ENCODE assay signal across 8 mouse cellular contexts in genomic region chr11:115832523-115832922, GRCm38 (mm10). TPM values are rescaled to one million over a fixed set of nuclear protein-coding genes. Genes with fewer than 3 reads are reported as not detected.
DNase-seq lines count a peak whose midpoint lies in the region; ATAC-seq and TF ChIP-seq lines count a peak whose summit lies in the region.

No protein-coding gene starts in this region.

- peaks cover 69% of the 10 kb centered on the region for H3K27me3 ChIP-seq in embryonic facial prominence, embryonic 10.5 days (replicated peaks; ENCODE audit: low read depth, poor library complexity, severe bottlenecking)
- H3K27me3 ChIP-seq in intestine, postnatal 0 days (replicated peaks; ENCODE audit: control insufficient read depth, insufficient read depth, low read length): no peaks in the 10 kb centered on the region
- peaks cover 7% of the 10 kb centered on the region; the same call in 1 of the 2 replicates for H3K27me3 ChIP-seq in liver, embryonic 15.5 days
- 0 out of 2 replicates have a peak, but pooled peaks cover 5% of the 10 kb centered on the region for H3K27me3 ChIP-seq in forebrain, embryonic 14.5 days (replicated peaks; ENCODE audit: control insufficient read depth, insufficient read depth, low read length)

- intact Hi-C loops in left cerebral cortex, adult 2 months (cut with DNase I): no loop called here

- no peak overlapping the region for H3K9ac ChIP-seq in intestine, postnatal 0 days (ENCODE audit: low read depth, low read length)
- H3K9ac ChIP-seq in liver, embryonic 15.5 days: no peak overlapping the region
- no peak overlapping the region for H3K9ac ChIP-seq in forebrain, embryonic 14.5 days (ENCODE audit: low read length)

- peaks cover 89% of the 10 kb centered on the region for H3K4me1 ChIP-seq in embryonic facial prominence, embryonic 10.5 days
- peaks cover 14% of the 10 kb centered on the region for H3K4me1 ChIP-seq in intestine, postnatal 0 days (replicated peaks; ENCODE audit: control insufficient read depth, insufficient read depth, low read length)
- peaks cover 65% of the 10 kb centered on the region for H3K4me1 ChIP-seq in liver, embryonic 15.5 days (replicated peaks)
- no peaks in the 10 kb centered on the region for H3K4me1 ChIP-seq in forebrain, embryonic 14.5 days (ENCODE audit: control insufficient read depth, insufficient read depth, low read length)

- DNase-seq in NIH3T3 (ENCODE audit: low read depth): peak; percentile 32
- DNase-seq in embryonic facial prominence, embryonic 10.5 days (ENCODE audit: low spot score): peak; percentile 64
- no peak for DNase-seq in left cerebral cortex, adult 2 months (ENCODE audit: extremely low spot score in 1 of 2, low spot score in 2 of 2)
- DNase-seq in left cerebral cortex, adult 8-10 months (ENCODE audit: low spot score in 2 of 2): no peak
- no peak for DNase-seq in layer of hippocampus, postnatal 10 days (ENCODE audit: low spot score in 2 of 2)
- DNase-seq in forebrain, embryonic 14.5 days (ENCODE audit: low spot score): no peak

- peak overlapping the region; percentile 26 for H3K4me3 ChIP-seq in embryonic facial prominence, embryonic 10.5 days
- H3K4me3 ChIP-seq in intestine, postnatal 0 days (ENCODE audit: low read depth, low read length): no peak overlapping the region
- H3K4me3 ChIP-seq in liver, embryonic 15.5 days (replicated peaks): peak overlapping the region; percentile 22; the same call in 1 of the 2 replicates
- H3K4me3 ChIP-seq in left cerebral cortex, adult 2 months: no peak overlapping the region
- H3K4me3 ChIP-seq in forebrain, embryonic 14.5 days (ENCODE audit: low read depth, low read length): no peak overlapping the region

- H3K27ac ChIP-seq in embryonic facial prominence, embryonic 10.5 days (replicated peaks): peak overlapping the region; percentile 78
- H3K27ac ChIP-seq in intestine, postnatal 0 days (ENCODE audit: low read depth, low read length): peak overlapping the region; percentile 61
- peak overlapping the region; percentile 81 for H3K27ac ChIP-seq in liver, embryonic 15.5 days (replicated peaks)
- no peak overlapping the region for H3K27ac ChIP-seq in left cerebral cortex, adult 2 months
- H3K27ac ChIP-seq in forebrain, embryonic 14.5 days (ENCODE audit: low read depth, low read length): no peak overlapping the region

- 3% methylated on average over 8 of the region's 8 CpGs for WGBS in embryonic facial prominence, embryonic 10.5 days
- WGBS in intestine, postnatal 0 days: 12% methylated on average over 8 of the region's 8 CpGs
- 42% methylated on average over 8 of the region's 8 CpGs for WGBS in liver, embryonic 15.5 days (ENCODE audit: insufficient replicate concordance)
- 27% methylated on average over 8 of the region's 8 CpGs for WGBS in forebrain, embryonic 14.5 days

- ATAC-seq in intestine, postnatal 0 days: 0 out of 2 replicates have a peak, but pooled peaks have one; percentile 14
- peak; percentile 60 for ATAC-seq in liver, embryonic 15.5 days (ENCODE audit: insufficient read depth)
- ATAC-seq in forebrain, embryonic 14.5 days: no peak

- no peak for TF ChIP-seq CTCF in intestine, postnatal 0 days (IDR thresholded peaks at IDR 0.05; ENCODE audit: low read depth)
- TF ChIP-seq CTCF in left cerebral cortex, adult 2 months (IDR thresholded peaks at IDR 0.05): no peak

- H3K4me2 ChIP-seq in intestine, postnatal 0 days (replicated peaks; ENCODE audit: low read depth): peak overlapping the region; percentile 46
- H3K4me2 ChIP-seq in liver, embryonic 15.5 days: peak overlapping the region; percentile 46
- no peak overlapping the region for H3K4me2 ChIP-seq in forebrain, embryonic 14.5 days (ENCODE audit: low read length)

- H3K36me3 ChIP-seq in embryonic facial prominence, embryonic 10.5 days (replicated peaks): no peaks in the 10 kb centered on the region
- H3K36me3 ChIP-seq in intestine, postnatal 0 days (ENCODE audit: control insufficient read depth, insufficient read depth): no peaks in the 10 kb centered on the region; the same call in 1 of the 2 replicates
- no peaks in the 10 kb centered on the region for H3K36me3 ChIP-seq in liver, embryonic 15.5 days (replicated peaks)
- H3K36me3 ChIP-seq in forebrain, embryonic 14.5 days (ENCODE audit: control insufficient read depth, insufficient read depth, low read length): no peaks in the 10 kb centered on the region

- H3K9me3 ChIP-seq in embryonic facial prominence, embryonic 10.5 days: no peaks in the 10 kb centered on the region
- H3K9me3 ChIP-seq in intestine, postnatal 0 days (ENCODE audit: control insufficient read depth): no peaks in the 10 kb centered on the region
- no peaks in the 10 kb centered on the region for H3K9me3 ChIP-seq in liver, embryonic 15.5 days (replicated peaks)
- no peaks in the 10 kb centered on the region for H3K9me3 ChIP-seq in forebrain, embryonic 14.5 days (replicated peaks; ENCODE audit: control insufficient read depth, low read length)

RNA-seq across cellular contexts. Expression of gene Llgl2, which starts 8.7 kb away (rescaled TPM):
- polyA plus RNA-seq in embryonic facial prominence, embryonic 10.5 days (2016; fragmentation: Nextera tagmentation; extraction: Ambion mirVana): 15.3 and 15.5 TPM in 2 replicates
- polyA plus RNA-seq in intestine, postnatal 0 days (2015; fragmentation: Nextera tagmentation; extraction: Ambion mirVana): 60.5 and 61.8 TPM in 2 replicates
- 11.9 and 16.2 TPM in 2 replicates for polyA plus RNA-seq in liver, embryonic 15.5 days (2015; fragmentation: Nextera tagmentation; extraction: Ambion mirVana)
- total RNA-seq in left cerebral cortex, adult 2 months (2021): 1 to 10 TPM; 2.3 to 3.6 TPM
- 1 to 10 TPM; 2.5 to 5.2 (median 4.6) TPM for total RNA-seq in left cerebral cortex, adult 8-10 months (2022)
- 1 to 10 TPM in 1 of 2 experiments, under 1 TPM in 1; 0.73 to 1.0 TPM for total RNA-seq in layer of hippocampus, postnatal 10 days (2021)
- 0.70 and 1.3 TPM in 2 replicates for polyA plus RNA-seq in forebrain, embryonic 14.5 days (2014; fragmentation: Nextera tagmentation; extraction: Ambion mirVana)

RNA-seq across cellular contexts. Expression of gene Tsen54, which starts 18.0 kb away (rescaled TPM):
- polyA plus RNA-seq in embryonic facial prominence, embryonic 10.5 days (2016; fragmentation: Nextera tagmentation; extraction: Ambion mirVana): 40.3 and 40.6 TPM in 2 replicates
- polyA plus RNA-seq in intestine, postnatal 0 days (2015; fragmentation: Nextera tagmentation; extraction: Ambion mirVana): 16.7 and 17.0 TPM in 2 replicates
- polyA plus RNA-seq in liver, embryonic 15.5 days (2015; fragmentation: Nextera tagmentation; extraction: Ambion mirVana): 13.7 and 18.7 TPM in 2 replicates
- total RNA-seq in left cerebral cortex, adult 2 months (2021): 10 to 100 TPM; 12.4 to 14.2 TPM
- total RNA-seq in left cerebral cortex, adult 8-10 months (2022): 10 to 100 TPM; 12.4 to 17.1 (median 14.5) TPM
- 10 to 100 TPM; 16.1 to 22.3 TPM for total RNA-seq in layer of hippocampus, postnatal 10 days (2021)
- polyA plus RNA-seq in forebrain, embryonic 14.5 days (2014; fragmentation: Nextera tagmentation; extraction: Ambion mirVana): 15.2 and 19.1 TPM in 2 replicates

RNA-seq across cellular contexts. Expression of gene Caskin2, which starts 19.1 kb away (rescaled TPM):
- polyA plus RNA-seq in embryonic facial prominence, embryonic 10.5 days (2016; fragmentation: Nextera tagmentation; extraction: Ambion mirVana): 20.3 and 20.4 TPM in 2 replicates
- polyA plus RNA-seq in intestine, postnatal 0 days (2015; fragmentation: Nextera tagmentation; extraction: Ambion mirVana): 7.4 and 7.6 TPM in 2 replicates
- 5.7 and 6.7 TPM in 2 replicates for polyA plus RNA-seq in liver, embryonic 15.5 days (2015; fragmentation: Nextera tagmentation; extraction: Ambion mirVana)
- total RNA-seq in left cerebral cortex, adult 2 months (2021): 10 to 100 TPM; 18.1 to 18.8 TPM
- total RNA-seq in left cerebral cortex, adult 8-10 months (2022): 10 to 100 TPM; 18.2 to 18.9 (median 18.4) TPM
- 10 to 100 TPM; 20.5 to 21.6 TPM for total RNA-seq in layer of hippocampus, postnatal 10 days (2021)
- polyA plus RNA-seq in forebrain, embryonic 14.5 days (2014; fragmentation: Nextera tagmentation; extraction: Ambion mirVana): 8.0 and 8.9 TPM in 2 replicates

RNA-seq across cellular contexts. Expression of gene Myo15b, which starts 25.7 kb away (rescaled TPM):
- polyA plus RNA-seq in embryonic facial prominence, embryonic 10.5 days (2016; fragmentation: Nextera tagmentation; extraction: Ambion mirVana): 0.07 and 0.16 TPM in 2 replicates
- polyA plus RNA-seq in intestine, postnatal 0 days (2015; fragmentation: Nextera tagmentation; extraction: Ambion mirVana): 332 and 377 TPM in 2 replicates
- 0.45 and 0.46 TPM in 2 replicates for polyA plus RNA-seq in liver, embryonic 15.5 days (2015; fragmentation: Nextera tagmentation; extraction: Ambion mirVana)
- under 1 TPM; 0.36 to 0.79 TPM for total RNA-seq in left cerebral cortex, adult 2 months (2021)
- total RNA-seq in left cerebral cortex, adult 8-10 months (2022): under 1 TPM; 0.07 to 0.89 (median 0.57) TPM
- total RNA-seq in layer of hippocampus, postnatal 10 days (2021): under 1 TPM; 0.04 to 0.21 TPM
- polyA plus RNA-seq in forebrain, embryonic 14.5 days (2014; fragmentation: Nextera tagmentation; extraction: Ambion mirVana): not detected in 2 replicates

Comparison
In these comparisons a context has a peak if more than half of its experiments do, and no peak if none do; other contexts are left out.
1. DNase-seq: peak in NIH3T3 (single experiment) and embryonic facial prominence, embryonic 10.5 days (single experiment); none in left cerebral cortex, adult 2 months (0 of 2), left cerebral cortex, adult 8-10 months (0 of 2), layer of hippocampus, postnatal 10 days (0 of 2) and forebrain, embryonic 14.5 days (single experiment).
2. H3K27ac ChIP-seq: peak in embryonic facial prominence, embryonic 10.5 days (single experiment), intestine, postnatal 0 days (single experiment) and liver, embryonic 15.5 days (single experiment); none in left cerebral cortex, adult 2 months (single experiment) and forebrain, embryonic 14.5 days (single experiment).
3. H3K4me3 ChIP-seq: peak in embryonic facial prominence, embryonic 10.5 days (single experiment) and liver, embryonic 15.5 days (single experiment); none in intestine, postnatal 0 days (single experiment), left cerebral cortex, adult 2 months (single experiment) and forebrain, embryonic 14.5 days (single experiment).